Mouse (Mus musculus) hindbrain, postnatal 0 days (tissue): ENCODE results near the gene Arrb1. TPM values are rescaled to one million over a fixed set of nuclear protein-coding genes. Genes with fewer than 3 reads are reported as not detected.

Source experiments
- ATAC-seq: fragments of 200-750 bp; cut with Nextera tagmentation; 2 replicates; pipeline ENCODE4 v1.8.0; 2017; ENCODE audit warnings: mild to moderate bottlenecking, moderate TSS enrichment, moderate library complexity
- DNase-seq: peaks from one replicate; pipeline ENCODE4 v3.0.0-alpha.2; 2015; ENCODE audit warnings: low spot score
- H3K27ac ChIP-seq: fragments of 300-500 bp; sonication (generic); 2 replicates; pipeline ENCODE4 v1.5.1; 2014; ENCODE audit warnings: mild to moderate bottlenecking
- H3K27me3 ChIP-seq: fragments of 300-500 bp; sonication (generic); 2 replicates; pipeline ENCODE4 v1.6.1; 2014; ENCODE audit warnings: low read length, mixed read lengths; ENCODE audit not compliant: insufficient read depth
- H3K36me3 ChIP-seq: fragments of 300-500 bp; sonication (generic); 2 replicates; pipeline ENCODE4 v1.6.1; 2014; ENCODE audit warnings: low read length, mixed read lengths; ENCODE audit not compliant: insufficient read depth
- H3K4me1 ChIP-seq: fragments of 300-500 bp; sonication (generic); 2 replicates; pipeline ENCODE4 v1.6.1; 2014; ENCODE audit warnings: antibody characterized with exemption, low read length, mixed read lengths; ENCODE audit not compliant: insufficient read depth
- H3K4me2 ChIP-seq: fragments of 300-500 bp; sonication (generic); 2 replicates; pipeline ENCODE4 v1.6.1; 2014; ENCODE audit warnings: low read depth, mild to moderate bottlenecking, low read length, moderate library complexity, mixed read lengths
- H3K4me3 ChIP-seq: fragments of 300-500 bp; sonication (generic); 2 replicates; pipeline ENCODE4 v1.5.1; 2014; ENCODE audit warnings: low read length
- H3K9ac ChIP-seq: fragments of 300-500 bp; sonication (generic); replicated peaks from 2 replicates; pipeline ENCODE4 v1.6.1; 2014; ENCODE audit warnings: mild to moderate bottlenecking, low read length, moderate library complexity, mixed read lengths
- H3K9me3 ChIP-seq: fragments of 300-500 bp; sonication (generic); 2 replicates; pipeline ENCODE4 v1.6.1; 2016; ENCODE audit warnings: low read length, mixed read lengths
- CTCF ChIP-seq: IDR thresholded peaks from 2 replicates; pipeline ENCODE4 v1.5.1; 2016; ENCODE audit warnings: antibody characterized with exemption, control low read depth, low read depth
- WGBS: fragments of 180-500 bp; shearing (Covaris S2); extraction: QIAGEN DNeasy Blood & Tissue Kit; methylation state at CpG from one replicate; pipeline ENCODE4 v1.1.7; 2014; 5-methylcytosine and 5-hydroxymethylcytosine counted together
- polyA plus RNA-seq: library from polyadenylated mRNA; unstranded; fragments of >200 nt; fragmentation: Nextera tagmentation; extraction: Ambion mirVana; gene quantifications from 2 replicates; pipeline ENCODE4 v1.2.1, GENCODE M21; 2015
- total RNA-seq: library from RNA; depleted of rRNA; stranded (reverse); fragments of >200 nt; gene quantifications from 2 replicates; pipeline ENCODE4 v1.2.3, GENCODE M21; 2014

Gene Arrb1
- total and polyA plus RNA-seq, 2 experiments from 2014 or later = 13.5 to 113 TPM

GRCm38 (mm10) chr7:99559091-99559490 is 23.8 kb downstream of the Arrb1 start:
- H3K4me3 ChIP-seq = no peak overlapping the region
- DNase-seq (peak; percentile 52), ATAC-seq (no peak)
- no peaks in the 10 kb centered on the region for H3K27me3 ChIP-seq
- no peak overlapping the region for H3K9ac ChIP-seq
- H3K36me3 ChIP-seq = no peaks in the 10 kb centered on the region
- H3K4me1 ChIP-seq = peaks cover 32% of the 10 kb centered on the region
- H3K9me3 ChIP-seq = no peaks in the 10 kb centered on the region
- no peak overlapping the region for H3K27ac ChIP-seq
- H3K4me2 ChIP-seq = 0 out of 2 replicates have a peak overlapping the region, but pooled peaks have one; percentile 21
- TF ChIP-seq CTCF = no peak
- WGBS = 14% methylated on average over 11 of the region's 11 CpGs

- H3K27me3 ChIP-seq = no peaks in the 10 kb centered on the region
- no peaks in the 10 kb centered on the region for H3K9me3 ChIP-seq
- DNase-seq = peak; percentile 72
- H3K4me1 ChIP-seq = peaks cover 41% of the 10 kb centered on the region
- H3K9ac ChIP-seq = no peak overlapping the region
- H3K36me3 ChIP-seq = no peaks in the 10 kb centered on the region
- no peak for TF ChIP-seq CTCF
- 15% methylated on average over 5 of the region's 5 CpGs for WGBS
- no peak overlapping the region for H3K4me2 ChIP-seq
- H3K4me3 ChIP-seq = no peak overlapping the region
- no peak overlapping the region for H3K27ac ChIP-seq
- ATAC-seq = 0 out of 2 replicates have a peak, but pooled peaks have one; percentile 33
Measured at GRCm38 (mm10) chr7:99562478-99562877, 27.2 kb downstream of the Arrb1 start.

- no peak overlapping the region for H3K4me3 ChIP-seq
- no peak overlapping the region for H3K9ac ChIP-seq
- no peaks in the 10 kb centered on the region for H3K27me3 ChIP-seq
- no peak overlapping the region for H3K27ac ChIP-seq
- H3K4me2 ChIP-seq = no peak overlapping the region
- DNase-seq = peak; percentile 34
- TF ChIP-seq CTCF = peak; percentile 54
- no peaks in the 10 kb centered on the region for H3K9me3 ChIP-seq
- peaks cover 43% of the 10 kb centered on the region for H3K4me1 ChIP-seq
- 46% methylated on average over 7 of the region's 7 CpGs for WGBS
- ATAC-seq = no peak
- no peaks in the 10 kb centered on the region for H3K36me3 ChIP-seq
Measured at GRCm38 (mm10) chr7:99563224-99563623, 28.0 kb downstream of the Arrb1 start.

- H3K4me2 ChIP-seq = 0 out of 2 replicates have a peak overlapping the region, but pooled peaks have one; percentile 0
- H3K9ac ChIP-seq = no peak overlapping the region
- H3K9me3 ChIP-seq = no peaks in the 10 kb centered on the region
- ATAC-seq = peak; percentile 44
- 20% methylated on average over 8 of the region's 8 CpGs for WGBS
- peak; percentile 61 for DNase-seq
- no peaks in the 10 kb centered on the region for H3K36me3 ChIP-seq
- no peaks in the 10 kb centered on the region for H3K27me3 ChIP-seq
- peaks cover 36% of the 10 kb centered on the region for H3K4me1 ChIP-seq
- H3K4me3 ChIP-seq = no peak overlapping the region
- H3K27ac ChIP-seq = peak overlapping the region; percentile 46
- TF ChIP-seq CTCF = no peak
Measured at GRCm38 (mm10) chr7:99565325-99565881, 30.1 kb downstream of the Arrb1 start.

GRCm38 (mm10) chr7:99570680-99571079 is 35.4 kb downstream of the Arrb1 start:
- Histone ChIP-seq H3K9ac (no peak overlapping the region; the same call in 1 of the 2 replicates), H3K36me3 (no peaks in the 10 kb centered on the region), H3K4me3 (no peak overlapping the region), H3K4me1 (peaks cover 10% of the 10 kb centered on the region; the same call in 1 of the 2 replicates), H3K4me2 (no peak overlapping the region), H3K27ac (no peak overlapping the region), H3K9me3 (no peaks in the 10 kb centered on the region), H3K27me3 (no peaks in the 10 kb centered on the region)
- ATAC-seq = no peak
- DNase-seq = no peak
- 47% methylated on average over 5 of the region's 5 CpGs for WGBS
- TF ChIP-seq CTCF = no peak

- peak; percentile 41; the same call in 1 of the 2 replicates for ATAC-seq
- Histone ChIP-seq H3K36me3 (no peaks in the 10 kb centered on the region), H3K27me3 (no peaks in the 10 kb centered on the region), H3K27ac (peak overlapping the region; percentile 45), H3K4me3 (no peak overlapping the region), H3K4me2 (no peak overlapping the region), H3K9ac (0 out of 2 replicates have a peak overlapping the region, but pooled peaks have one; percentile 10), H3K9me3 (no peaks in the 10 kb centered on the region), H3K4me1 (no peaks in the 10 kb centered on the region)
- 30% methylated on average over 10 of the region's 10 CpGs for WGBS
- peak; percentile 28 for DNase-seq
- TF ChIP-seq CTCF = no peak
Measured at GRCm38 (mm10) chr7:99572931-99573330, 37.7 kb downstream of the Arrb1 start.

GRCm38 (mm10) chr7:99573351-99573750 is 38.1 kb downstream of the Arrb1 start:
- Histone ChIP-seq H3K36me3 (no peaks in the 10 kb centered on the region), H3K27me3 (no peaks in the 10 kb centered on the region), H3K4me3 (no peak overlapping the region), H3K9me3 (no peaks in the 10 kb centered on the region), H3K4me2 (no peak overlapping the region), H3K27ac (peak overlapping the region; percentile 45; the same call in 1 of the 2 replicates), H3K9ac (0 out of 2 replicates have a peak overlapping the region, but pooled peaks have one; percentile 10), H3K4me1 (no peaks in the 10 kb centered on the region)
- no peak for DNase-seq
- TF ChIP-seq CTCF = no peak
- 57% methylated on average over 4 of the region's 4 CpGs for WGBS
- no peak for ATAC-seq
